Mouse (Mus musculus) macrophage (primary cell): ENCODE measurements around the gene Eef1akmt4. TPM values are rescaled to one million over a fixed set of nuclear protein-coding genes. Genes with fewer than 3 reads are reported as not detected.

Experiments used
- H3K27ac ChIP-seq: fragments of 350-480 bp; formaldehyde crosslinking; 2 replicates; pipeline ENCODE4 v1.9.0; 2021
- H3K36me3 ChIP-seq: fragments of 350-480 bp; formaldehyde crosslinking; 2 replicates; pipeline ENCODE4 v1.9.0; 2021; ENCODE audit errors: inconsistent target
- H3K4me3 ChIP-seq: fragments of 350-480 bp; formaldehyde crosslinking; 2 replicates; pipeline ENCODE4 v1.9.0; 2021; ENCODE audit errors: inconsistent target
- H3K79me2 ChIP-seq: fragments of 350-480 bp; formaldehyde crosslinking; 2 replicates; pipeline ENCODE4 v1.9.0; 2021; ENCODE audit errors: inconsistent target
- WGBS: methylation state at CpG from one replicate; pipeline ENCODE4 v1.1.7; 2026; ENCODE audit warnings: inconsistent platforms; ENCODE audit not compliant: missing documents; 5-methylcytosine and 5-hydroxymethylcytosine counted together
- polyA plus RNA-seq: library from polyadenylated mRNA; stranded (reverse); fragments of 250-400 nt; gene quantifications from 3 replicates; pipeline ENCODE4 v1.2.4, GENCODE M21; 2018; ENCODE audit warnings: inconsistent platforms
- total RNA-seq, 78 experiments: library from RNA; depleted of rRNA; stranded (reverse); fragments of 250-400 nt; gene quantifications; 1 replicate in 9 of 78; 2 replicates in 24 of 78; 3 replicates in 43 of 78; 4 replicates in 2 of 78; pipeline ENCODE4 v1.2.4; 2018; ENCODE audit warnings: inconsistent platforms in 56 of 78

Eef1akmt4 gene
- 10 to 100 TPM in 12 of 26 experiments, 1 to 10 TPM in 14; 1.0 to 20.0 (median 9.2) TPM for total RNA-seq (2018; cell fraction: chromatin; rRNA removed)
- 10 to 100 TPM in 17 of 26 experiments, 1 to 10 TPM in 9; 7.1 to 21.3 (median 11.9) TPM for total RNA-seq (2018; cell fraction: cytosol; rRNA removed)
- 10 to 100 TPM in 8 of 26 experiments, 1 to 10 TPM in 18; 1.2 to 14.5 (median 7.1) TPM for total RNA-seq (2018; cell fraction: nucleus; rRNA removed)
- polyA plus RNA-seq, result 3.9 to 18.7 TPM (median 11.9 TPM) in 3 replicates

GRCm38 (mm10) chr16:20611357-20612227, at the start of gene Eef1akmt4, which contains the start of the genes Gm49333 and Alg3:
Gene Eef1akmt4 (plus strand): TSS chr16:20611593.
Gene Gm49333 (plus strand): TSS chr16:20611610.
Gene Alg3 (minus strand): TSS chr16:20611735.
- H3K27ac ChIP-seq, result peak within 1 kb of the TSS; percentile 34
- WGBS, result 1% methylated on average over 41 of the region's 41 CpGs
- peaks cover 20% of the 10 kb centered on the region; the same call in 1 of the 2 replicates for H3K79me2 ChIP-seq
- H3K36me3 ChIP-seq, result peaks cover 5% of the 10 kb centered on the region
- H3K4me3 ChIP-seq, result peak within 1 kb of the TSS; percentile 82

- WGBS, result 42% methylated on average over 1 of the region's 1 CpGs
- H3K27ac ChIP-seq, result no peak overlapping the region
- H3K36me3 ChIP-seq, result peaks cover 21% of the 10 kb centered on the region; the same call in 1 of the 2 replicates
- H3K4me3 ChIP-seq, result no peak overlapping the region
- H3K79me2 ChIP-seq, result no peaks in the 10 kb centered on the region
These were observed 46.3 kb upstream of the Eef1akmt4 start for GRCm38 (mm10) chr16:20565075-20565474.

DNA sequence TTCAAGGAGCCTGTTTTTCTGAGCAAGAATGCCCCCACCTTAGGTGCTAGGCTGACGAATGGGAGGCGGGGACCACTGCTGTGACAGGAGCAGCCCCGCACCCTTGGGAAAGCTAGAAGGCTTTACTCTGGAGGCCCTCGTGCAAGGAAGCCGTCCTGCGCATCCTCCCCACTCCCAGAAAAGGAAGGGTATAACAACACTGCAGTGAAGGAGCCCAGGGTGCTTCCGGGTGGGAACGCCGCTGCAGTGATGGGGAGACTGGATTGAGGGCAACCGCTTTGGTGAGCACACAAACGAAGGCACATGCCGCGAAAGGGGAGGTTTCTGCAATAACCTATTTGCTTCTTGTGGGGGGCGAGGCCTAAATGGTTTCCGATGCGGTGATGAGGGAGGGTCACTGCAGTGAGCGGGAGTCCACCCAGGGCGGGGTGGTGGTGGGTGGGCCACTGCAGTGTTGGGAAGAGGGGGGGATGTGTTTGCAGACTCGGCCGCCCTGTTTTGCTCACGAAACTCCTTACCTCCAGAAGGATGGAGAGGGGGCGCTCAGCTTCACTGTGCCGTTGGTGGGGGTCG, 21.9 kb upstream of the Eef1akmt4 start, which contains the start of gene Vwa5b2:
Gene Vwa5b2 (plus strand): TSS at position 106 of the 573 bp plus-strand sequence.
- Histone ChIP-seq H3K27ac (no peak within 1 kb of the TSS), H3K4me3 (no peak within 1 kb of the TSS), H3K36me3 (no peaks in the 10 kb centered on the region), H3K79me2 (no peaks in the 10 kb centered on the region)
- WGBS, result 5% methylated on average over 24 of the region's 24 CpGs

GRCm38 (mm10) chr16:20589939-20590679, 21.3 kb upstream of the Eef1akmt4 start:
- no peak overlapping the region for H3K4me3 ChIP-seq
- 2% methylated on average over 36 of the region's 39 CpGs for WGBS

GRCm38 (mm10) chr16:20590680-20591038, 20.7 kb upstream of the Eef1akmt4 start:
- no peaks in the 10 kb centered on the region for H3K36me3 ChIP-seq
- WGBS, result 2% methylated on average over 10 of the region's 17 CpGs
- H3K4me3 ChIP-seq, result no peak overlapping the region
- H3K27ac ChIP-seq, result no peak overlapping the region
- no peaks in the 10 kb centered on the region for H3K79me2 ChIP-seq

More at GRCm38 (mm10) chr16:20589939-20590679, 21.3 kb upstream of the Eef1akmt4 start:
- Histone ChIP-seq H3K79me2 (no peaks in the 10 kb centered on the region), H3K36me3 (no peaks in the 10 kb centered on the region), H3K27ac (no peak overlapping the region)

DNA sequence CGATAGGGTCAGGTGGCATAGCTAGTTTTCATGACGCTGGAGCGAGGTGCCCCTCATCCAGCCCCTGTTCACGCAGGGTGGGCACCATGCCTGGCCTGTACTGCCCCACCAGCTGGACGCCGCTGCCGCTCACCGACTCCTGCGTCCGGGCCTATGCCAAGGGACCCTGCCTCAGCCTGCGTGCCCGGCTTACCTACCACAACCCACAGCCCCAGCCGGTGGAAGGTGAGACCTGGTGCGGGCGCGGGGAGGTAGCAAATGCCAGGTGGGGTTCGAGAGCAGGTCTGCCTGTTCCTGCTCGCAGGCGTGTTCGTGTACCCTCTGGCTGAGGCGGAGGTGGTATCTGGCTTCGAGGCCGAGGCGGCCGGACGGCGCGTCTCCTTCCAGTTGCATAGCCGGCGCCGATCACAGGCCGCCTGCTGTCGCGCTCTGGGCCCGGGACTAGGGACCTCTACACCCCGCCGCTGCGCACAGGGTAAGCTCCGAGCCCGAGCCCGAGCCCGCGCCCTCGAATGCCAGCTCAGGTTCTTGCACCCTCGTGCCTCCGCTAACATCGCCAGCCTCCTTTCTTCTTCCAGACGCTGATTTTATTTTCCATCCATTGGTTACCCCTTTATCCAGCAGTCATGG, 20.2 kb upstream of the Eef1akmt4 start:
- Histone ChIP-seq H3K4me3 (no peak overlapping the region), H3K79me2 (no peaks in the 10 kb centered on the region), H3K27ac (no peak overlapping the region), H3K36me3 (no peaks in the 10 kb centered on the region)
- WGBS, result 8% methylated on average over 48 of the region's 48 CpGs

GRCm38 (mm10) chr16:20595060-20595673, 16.2 kb upstream of the Eef1akmt4 start:
- Histone ChIP-seq H3K4me3 (no peak overlapping the region), H3K27ac (no peak overlapping the region), H3K36me3 (no peaks in the 10 kb centered on the region), H3K79me2 (no peaks in the 10 kb centered on the region)
- WGBS, result 93% methylated on average over 7 of the region's 7 CpGs

GRCm38 (mm10) chr16:20595737-20596136, 15.7 kb upstream of the Eef1akmt4 start:
- H3K27ac ChIP-seq, result no peak overlapping the region
- H3K36me3 ChIP-seq, result no peaks in the 10 kb centered on the region
- H3K4me3 ChIP-seq, result no peak overlapping the region
- no peaks in the 10 kb centered on the region for H3K79me2 ChIP-seq
- 83% methylated on average over 4 of the region's 4 CpGs for WGBS

DNA sequence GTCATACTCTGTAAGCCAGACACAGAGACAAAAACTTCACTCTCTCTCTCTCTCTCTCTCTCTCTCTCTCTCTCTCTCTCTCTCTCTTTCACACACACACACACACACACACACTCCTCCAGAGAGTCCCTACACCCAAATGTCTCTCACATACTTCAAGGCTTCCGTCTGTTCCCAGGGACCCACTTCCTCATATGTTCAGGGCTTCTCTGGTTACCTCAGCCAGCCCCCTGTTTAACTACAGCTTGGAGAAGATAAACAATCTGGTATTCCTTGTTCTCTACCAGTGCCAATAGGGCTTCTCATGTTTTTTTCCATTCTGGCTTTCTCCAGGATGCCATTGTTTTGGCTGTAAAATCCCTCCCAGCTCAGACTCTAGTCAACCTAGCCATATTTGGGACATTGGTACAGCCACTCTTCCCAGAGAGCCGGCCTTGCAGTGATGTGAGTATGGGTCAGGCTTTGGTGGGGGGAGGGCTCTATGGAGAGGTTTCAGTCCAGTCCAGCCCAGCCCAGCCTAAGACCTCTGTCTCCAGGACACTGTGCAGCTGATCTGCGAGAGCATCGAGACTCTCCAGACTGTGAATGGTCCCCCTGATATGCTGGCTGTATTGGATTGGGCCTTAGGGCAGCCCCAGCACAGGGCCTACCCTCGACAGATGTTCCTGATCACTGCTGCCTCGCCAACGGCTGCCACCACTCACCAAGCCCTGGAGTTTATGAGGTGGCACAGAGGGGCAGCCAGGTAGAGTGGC, 14.5 kb upstream of the Eef1akmt4 start:
- WGBS, result 70% methylated on average over 5 of the region's 7 CpGs
- H3K4me3 ChIP-seq, result no peak overlapping the region
- H3K79me2 ChIP-seq, result no peaks in the 10 kb centered on the region
- H3K36me3 ChIP-seq, result no peaks in the 10 kb centered on the region
- H3K27ac ChIP-seq, result no peak overlapping the region

- 77% methylated on average over 5 of the region's 5 CpGs for WGBS
- Histone ChIP-seq H3K4me3 (no peak overlapping the region), H3K79me2 (no peaks in the 10 kb centered on the region), H3K36me3 (peaks cover 10% of the 10 kb centered on the region; the same call in 1 of the 2 replicates), H3K27ac (no peak overlapping the region)
These were observed 10.9 kb upstream of the Eef1akmt4 start for GRCm38 (mm10) chr16:20600511-20600910.

DNA sequence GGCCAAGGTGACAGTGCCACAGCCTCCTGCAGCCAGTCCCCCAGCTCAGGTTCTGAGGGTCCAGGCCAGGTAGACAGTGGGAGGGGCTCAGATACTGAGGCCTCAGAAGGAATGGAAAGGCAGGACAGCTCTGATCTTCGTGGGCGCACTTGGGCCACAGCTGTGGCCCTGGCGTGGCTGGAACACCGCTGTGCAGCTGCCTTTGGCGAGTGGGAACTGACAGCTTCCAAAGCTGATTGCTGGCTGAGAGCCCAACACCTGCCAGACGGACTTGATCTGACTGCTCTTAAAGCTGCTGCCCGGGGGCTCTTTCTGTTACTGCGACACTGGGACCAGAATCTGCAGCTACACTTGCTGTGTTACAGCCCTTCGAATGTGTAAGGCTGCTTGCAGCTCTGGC, 6.7 kb upstream of the Eef1akmt4 start:
- Histone ChIP-seq H3K79me2 (peaks cover 8% of the 10 kb centered on the region; the same call in 1 of the 2 replicates), H3K36me3 (peaks cover 26% of the 10 kb centered on the region), H3K27ac (no peak overlapping the region), H3K4me3 (no peak overlapping the region)
- 78% methylated on average over 9 of the region's 9 CpGs for WGBS

GRCm38 (mm10) chr16:20610501-20611356, 664 bp upstream of the Eef1akmt4 start:
- Histone ChIP-seq H3K4me3 (peak overlapping the region; percentile 82), H3K27ac (peak overlapping the region; percentile 34), H3K36me3 (peaks cover 13% of the 10 kb centered on the region), H3K79me2 (peaks cover 20% of the 10 kb centered on the region; the same call in 1 of the 2 replicates)
- WGBS, result under 1% methylated on average over 28 of the region's 28 CpGs
